Mouse (Mus musculus) thymus, postnatal 4 days (tissue): ENCODE data around the gene Musk.

Experiments
- DNase-seq: peaks from one replicate; pipeline ENCODE4 v3.0.0; 2021

Gene Musk

GRCm38 (mm10) chr4:58419225-58419624 lies 133.5 kb downstream of the Musk start:
- no peak for DNase-seq

GRCm38 (mm10) chr4:58423276-58423930 lies 137.6 kb downstream of the Musk start:
- DNase-seq: no peak
